Mouse (Mus musculus) neural tube, embryonic 15.5 days (tissue): ENCODE data around the gene Naa25. TPM values are rescaled to one million over a fixed set of nuclear protein-coding genes. Genes with fewer than 3 reads are reported as not detected.

ENCODE experiments used
- ATAC-seq: fragments of 200-750 bp; cut with Nextera tagmentation; 2 replicates; pipeline ENCODE4 v1.8.0; 2017; ENCODE audit warnings: mild to moderate bottlenecking, moderate TSS enrichment, moderate library complexity; ENCODE audit not compliant: low FRiP score
- H3K27ac ChIP-seq: fragments of 300-500 bp; sonication (generic); replicated peaks from 2 replicates; pipeline ENCODE4 v1.5.1; 2015; ENCODE audit warnings: mild to moderate bottlenecking, inconsistent platforms
- H3K27me3 ChIP-seq: fragments of 300-500 bp; sonication (generic); replicated peaks from 2 replicates; pipeline ENCODE4 v1.6.1; 2015; ENCODE audit warnings: inconsistent platforms
- H3K36me3 ChIP-seq: fragments of 300-500 bp; sonication (generic); 2 replicates; pipeline ENCODE4 v1.6.1; 2015; ENCODE audit warnings: inconsistent platforms
- H3K4me1 ChIP-seq: fragments of 300-500 bp; sonication (generic); 2 replicates; pipeline ENCODE4 v1.6.1; 2015; ENCODE audit warnings: inconsistent platforms
- H3K4me2 ChIP-seq: fragments of 300-500 bp; sonication (generic); 2 replicates; pipeline ENCODE4 v1.6.1; 2015; ENCODE audit warnings: inconsistent platforms, mild to moderate bottlenecking, moderate library complexity
- H3K4me3 ChIP-seq: fragments of 300-500 bp; sonication (generic); replicated peaks from 2 replicates; pipeline ENCODE4 v1.5.1; 2015; ENCODE audit warnings: mild to moderate bottlenecking, inconsistent platforms
- H3K9ac ChIP-seq: fragments of 300-500 bp; sonication (generic); replicated peaks from 2 replicates; pipeline ENCODE4 v1.6.1; 2015; ENCODE audit warnings: mild to moderate bottlenecking, inconsistent platforms
- H3K9me3 ChIP-seq: fragments of 300-500 bp; sonication (generic); replicated peaks from 2 replicates; pipeline ENCODE4 v1.6.1; 2016; ENCODE audit warnings: inconsistent platforms
- WGBS: fragments of 180-500 bp; shearing (Covaris S2); methylation state at CpG from one replicate; pipeline ENCODE4 v1.1.7; 2015; ENCODE audit warnings: mixed read lengths; 5-methylcytosine and 5-hydroxymethylcytosine counted together
- polyA plus RNA-seq: library from polyadenylated mRNA; unstranded; fragments of >200 nt; fragmentation: Nextera tagmentation; extraction: Ambion mirVana; gene quantifications from 2 replicates; pipeline ENCODE4 v1.2.1, GENCODE M21; 2015

The Naa25 gene
- polyA plus RNA-seq, 1 experiment from 2014 or later: 56.6 TPM

DNA sequence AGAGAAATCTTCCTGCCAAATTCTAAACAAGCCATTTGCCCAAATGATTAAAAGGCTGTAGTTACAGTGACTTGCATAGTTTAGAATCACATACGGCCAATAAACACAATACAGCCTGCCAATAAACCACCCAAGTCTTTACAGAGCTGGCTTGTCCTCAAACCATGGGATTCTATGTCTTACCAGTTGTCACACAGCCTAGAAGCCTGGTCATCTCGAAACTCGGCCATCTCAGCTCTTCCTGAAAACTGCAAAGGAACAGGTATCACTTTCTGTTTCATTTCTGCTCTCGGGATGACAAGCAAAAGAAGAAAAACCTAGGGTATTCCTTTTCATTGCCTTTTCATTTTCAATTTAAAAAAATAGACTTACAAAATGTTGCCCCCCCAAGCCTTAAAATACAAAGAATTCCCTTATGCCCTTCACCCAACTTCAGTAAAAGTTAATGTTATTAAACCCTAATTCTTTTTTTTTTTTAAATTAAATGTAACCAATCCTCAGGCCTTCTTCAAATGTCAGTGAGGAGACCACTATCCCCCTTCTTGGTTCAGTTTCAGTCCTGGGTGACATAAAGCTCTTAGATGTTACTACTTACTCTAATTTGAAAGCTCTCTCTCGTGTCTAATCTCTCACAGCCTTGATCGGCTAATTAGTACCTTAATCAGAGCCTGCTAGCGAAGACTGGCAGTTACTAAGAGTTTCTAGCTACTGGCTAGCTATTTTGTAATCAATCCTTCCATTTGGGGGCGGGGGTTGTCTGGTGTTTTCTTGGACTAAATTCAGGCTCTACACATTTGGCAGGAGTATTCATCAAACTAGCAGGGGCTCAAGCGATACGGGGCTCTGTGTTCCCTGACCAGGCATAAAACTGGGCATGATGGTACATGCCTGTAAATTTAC, 13.6 kb upstream of the Naa25 start:
- Histone ChIP-seq H3K27ac (peak overlapping the region; percentile 83), H3K4me1 (peaks cover 35% of the 10 kb centered on the region), H3K4me3 (peak overlapping the region; percentile 67), H3K9ac (peak overlapping the region; percentile 83), H3K36me3 (peaks cover 33% of the 10 kb centered on the region), H3K9me3 (no peaks in the 10 kb centered on the region), H3K4me2 (peak overlapping the region; percentile 69), H3K27me3 (no peaks in the 10 kb centered on the region)
- WGBS: 40% methylated on average over 10 of the region's 10 CpGs
- ATAC-seq: no peak

DNA sequence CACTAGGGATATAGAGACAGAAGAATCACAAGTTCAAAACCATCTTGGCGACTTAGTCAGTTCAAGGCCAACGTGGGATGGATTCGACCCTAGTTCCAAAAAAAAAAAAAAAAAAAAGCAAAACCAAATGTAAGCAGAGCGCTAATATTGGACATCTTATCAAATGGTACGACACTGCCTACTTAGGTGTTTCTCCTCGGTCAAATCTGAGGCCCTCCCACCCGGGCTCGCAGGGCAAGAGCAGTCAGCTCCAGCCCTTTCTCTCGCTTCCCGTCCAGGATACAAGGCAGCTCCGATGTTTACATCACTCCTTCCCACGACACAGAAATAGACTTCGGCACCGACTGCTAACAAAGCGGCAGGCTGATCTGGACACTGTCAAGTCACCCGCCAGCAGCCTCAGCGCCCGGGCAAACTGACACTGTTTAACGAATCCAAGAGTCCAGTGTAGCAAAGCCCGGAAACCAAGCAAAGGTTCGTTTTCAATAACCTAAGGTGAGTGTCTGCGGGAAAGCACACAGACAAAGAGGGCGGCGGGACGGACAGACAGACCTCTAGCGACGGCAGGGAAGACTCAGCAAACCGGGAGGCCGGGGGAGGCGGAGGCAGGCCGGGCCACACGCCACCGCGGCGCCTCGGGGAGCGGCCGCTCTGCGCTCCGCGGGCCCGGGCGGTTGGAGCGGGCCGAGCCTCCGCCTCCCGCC, 12.8 kb upstream of the Naa25 start:
- Histone ChIP-seq H3K4me3 (peak overlapping the region; percentile 67), H3K4me2 (peak overlapping the region; percentile 69), H3K4me1 (peaks cover 35% of the 10 kb centered on the region), H3K9me3 (no peaks in the 10 kb centered on the region), H3K27ac (peak overlapping the region; percentile 83), H3K27me3 (no peaks in the 10 kb centered on the region), H3K9ac (peak overlapping the region; percentile 83), H3K36me3 (peaks cover 25% of the 10 kb centered on the region)
- ATAC-seq: peak; percentile 71
- WGBS: 3% methylated on average over 42 of the region's 47 CpGs

DNA sequence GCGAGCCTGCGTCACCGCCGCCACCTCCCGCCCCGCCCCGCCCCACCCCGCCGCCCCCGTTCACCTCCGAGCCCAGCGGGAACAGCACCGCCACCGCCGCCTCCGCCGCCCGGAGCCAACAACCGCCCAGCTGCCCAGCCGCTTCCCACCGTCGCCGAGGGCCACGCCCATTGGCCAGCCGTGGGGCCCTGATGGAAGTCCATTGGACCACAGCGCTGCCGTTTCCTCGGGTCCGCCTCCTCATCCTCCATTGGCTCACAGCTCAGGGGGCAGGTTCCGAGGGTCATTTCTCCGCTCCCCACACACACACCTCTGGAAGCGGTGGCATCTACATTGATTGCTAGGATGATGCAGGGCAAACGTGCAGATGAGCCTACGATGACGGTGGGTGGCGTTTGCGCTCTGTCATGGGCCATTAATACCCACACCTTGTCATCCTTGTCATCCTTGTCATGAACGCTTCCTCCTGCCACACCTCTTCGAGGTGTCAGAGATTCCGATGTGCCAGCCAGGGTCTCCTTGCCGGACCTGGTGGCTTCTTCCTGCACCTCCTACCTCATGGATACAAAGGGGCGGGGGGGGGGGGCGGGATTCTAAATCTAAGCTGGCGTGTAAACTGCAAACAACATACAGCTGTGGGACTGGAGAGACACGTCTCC, 12.1 kb upstream of the Naa25 start, which contains the start of gene Trafd1:
Gene Trafd1 (minus strand): TSS at position 172 of the 659 bp plus-strand sequence.
- Histone ChIP-seq H3K4me3 (peak within 1 kb of the TSS; percentile 67), H3K4me2 (peak within 1 kb of the TSS; percentile 69), H3K27me3 (no peaks in the 10 kb centered on the region), H3K9me3 (no peaks in the 10 kb centered on the region), H3K9ac (peak within 1 kb of the TSS; percentile 83), H3K4me1 (peaks cover 35% of the 10 kb centered on the region), H3K36me3 (peaks cover 18% of the 10 kb centered on the region), H3K27ac (peak within 1 kb of the TSS; percentile 83)
- ATAC-seq: peak; percentile 95
- WGBS: 2% methylated on average over 29 of the region's 45 CpGs

DNA sequence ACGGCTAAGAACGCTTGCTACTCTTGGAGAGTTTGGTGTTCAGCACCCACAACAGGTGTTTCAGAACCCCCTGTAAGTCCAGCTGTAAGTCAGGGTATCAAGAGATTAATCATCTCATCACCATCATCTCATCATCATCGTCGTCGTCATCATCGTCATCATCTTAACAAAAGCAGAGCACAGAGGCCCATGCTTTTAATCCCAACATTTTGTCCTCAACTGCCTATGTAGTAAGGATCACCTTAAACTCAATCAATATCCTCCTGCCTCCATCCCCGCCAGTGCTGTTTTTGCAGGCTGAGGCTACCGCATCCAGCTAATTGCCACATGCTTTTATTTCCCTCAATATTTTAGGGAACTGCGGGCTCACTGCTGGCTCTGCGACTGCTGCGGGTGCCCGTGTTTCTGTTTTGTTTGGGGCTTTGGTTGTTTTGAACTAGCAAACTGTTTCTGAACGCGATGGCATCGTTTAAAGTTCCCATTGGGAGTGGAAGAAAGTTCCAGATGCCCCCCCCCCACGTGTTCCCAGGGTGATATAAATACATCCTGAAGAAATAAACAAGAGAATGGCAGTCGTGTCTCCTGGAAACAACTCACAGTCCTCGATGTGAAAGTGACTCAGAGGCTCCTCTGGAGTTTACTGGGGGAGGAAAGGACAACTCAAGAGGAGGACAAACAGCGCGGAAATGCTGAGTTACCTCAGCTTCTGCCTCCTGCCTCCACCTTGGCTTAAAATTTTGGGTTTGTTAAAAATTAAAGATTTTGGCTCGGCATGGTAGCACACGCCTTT, 11.4 kb upstream of the Naa25 start:
- H3K36me3 ChIP-seq: peaks cover 11% of the 10 kb centered on the region
- peak; percentile 9; the same call in 1 of the 2 replicates for ATAC-seq
- peak overlapping the region; percentile 69 for H3K4me2 ChIP-seq
- H3K4me3 ChIP-seq: peak overlapping the region; percentile 67
- H3K9me3 ChIP-seq: no peaks in the 10 kb centered on the region
- no peaks in the 10 kb centered on the region for H3K27me3 ChIP-seq
- peak overlapping the region; percentile 83 for H3K27ac ChIP-seq
- 34% methylated on average over 22 of the region's 22 CpGs for WGBS
- peak overlapping the region; percentile 83 for H3K9ac ChIP-seq
- H3K4me1 ChIP-seq: peaks cover 35% of the 10 kb centered on the region

DNA sequence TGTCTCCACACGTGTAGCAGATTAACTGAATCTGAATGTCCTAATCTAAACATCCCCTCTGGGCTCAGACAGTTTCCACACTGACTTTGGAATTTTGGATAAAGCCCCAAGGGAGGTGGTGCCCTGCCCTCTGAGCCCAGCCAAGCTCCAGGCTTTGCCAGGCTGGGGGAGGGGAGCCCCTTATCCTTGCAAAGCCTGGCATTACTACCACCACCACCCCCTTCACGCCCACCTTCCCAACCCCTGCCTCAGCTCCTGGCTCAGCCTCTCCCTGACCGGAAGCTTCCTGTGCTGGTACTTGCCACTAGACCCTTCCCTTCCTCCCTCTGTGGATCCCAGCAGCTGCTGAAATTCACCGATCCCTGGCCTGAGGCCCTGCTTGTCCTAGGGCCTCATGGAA, 10.6 kb upstream of the Naa25 start:
- 69% methylated on average over 4 of the region's 4 CpGs for WGBS
- H3K4me1 ChIP-seq: peaks cover 34% of the 10 kb centered on the region
- H3K27me3 ChIP-seq: no peaks in the 10 kb centered on the region
- no peaks in the 10 kb centered on the region for H3K9me3 ChIP-seq
- ATAC-seq: no peak
- H3K36me3 ChIP-seq: peaks cover 3% of the 10 kb centered on the region; the same call in 1 of the 2 replicates
- H3K27ac ChIP-seq: no peak overlapping the region
- no peak overlapping the region for H3K4me2 ChIP-seq
- H3K4me3 ChIP-seq: no peak overlapping the region
- no peak overlapping the region for H3K9ac ChIP-seq

DNA sequence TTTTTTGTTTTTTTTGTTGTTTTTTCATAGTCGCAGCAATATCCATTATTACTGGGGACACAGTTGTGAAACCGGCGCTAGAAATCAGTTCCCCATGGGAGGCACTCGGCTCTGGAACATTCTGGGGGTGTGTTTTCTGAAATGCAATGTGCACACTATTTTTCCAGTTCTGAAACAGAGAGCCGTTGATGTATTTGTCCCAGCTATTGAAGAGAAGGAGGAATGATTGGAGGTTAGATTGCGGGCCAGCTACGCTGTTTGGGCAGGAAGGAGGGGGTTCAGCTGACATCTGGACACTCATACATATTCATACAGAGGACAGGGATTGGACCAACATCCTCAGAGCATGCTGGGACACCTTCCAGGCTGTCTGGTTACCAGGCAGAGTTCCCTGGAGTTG, 8.6 kb upstream of the Naa25 start:
- Histone ChIP-seq H3K4me2 (no peak overlapping the region), H3K27ac (no peak overlapping the region), H3K27me3 (no peaks in the 10 kb centered on the region), H3K9me3 (no peaks in the 10 kb centered on the region), H3K36me3 (no peaks in the 10 kb centered on the region), H3K4me3 (no peak overlapping the region), H3K4me1 (peaks cover 14% of the 10 kb centered on the region), H3K9ac (no peak overlapping the region)
- no peak for ATAC-seq
- WGBS: 44% methylated on average over 7 of the region's 7 CpGs

GRCm38 (mm10) chr5:121389691-121390090, 8.0 kb upstream of the Naa25 start:
- ATAC-seq: no peak
- Histone ChIP-seq H3K4me1 (peaks cover 9% of the 10 kb centered on the region), H3K4me3 (no peak overlapping the region), H3K27me3 (no peaks in the 10 kb centered on the region), H3K9ac (no peak overlapping the region), H3K36me3 (no peaks in the 10 kb centered on the region), H3K27ac (no peak overlapping the region), H3K4me2 (no peak overlapping the region), H3K9me3 (no peaks in the 10 kb centered on the region)

GRCm38 (mm10) chr5:121392667-121393380, 4.9 kb upstream of the Naa25 start:
- H3K4me1 ChIP-seq: peaks cover 7% of the 10 kb centered on the region
- no peak overlapping the region for H3K27ac ChIP-seq
- ATAC-seq: no peak
- H3K4me3 ChIP-seq: no peak overlapping the region
- no peaks in the 10 kb centered on the region for H3K36me3 ChIP-seq
- no peaks in the 10 kb centered on the region for H3K27me3 ChIP-seq
- H3K9me3 ChIP-seq: no peaks in the 10 kb centered on the region
- H3K9ac ChIP-seq: no peak overlapping the region
- H3K4me2 ChIP-seq: no peak overlapping the region
- 59% methylated on average over 16 of the region's 16 CpGs for WGBS

- Histone ChIP-seq H3K4me3 (no peak overlapping the region), H3K4me1 (peaks cover 7% of the 10 kb centered on the region), H3K9ac (no peak overlapping the region), H3K4me2 (no peak overlapping the region), H3K27ac (no peak overlapping the region), H3K27me3 (no peaks in the 10 kb centered on the region), H3K36me3 (no peaks in the 10 kb centered on the region), H3K9me3 (no peaks in the 10 kb centered on the region)
- ATAC-seq: no peak
- WGBS: 78% methylated on average over 3 of the region's 3 CpGs
Measured at GRCm38 (mm10) chr5:121393402-121393801, 4.3 kb upstream of the Naa25 start.

- Histone ChIP-seq H3K27ac (no peak overlapping the region), H3K4me1 (peaks cover 24% of the 10 kb centered on the region), H3K9me3 (no peaks in the 10 kb centered on the region), H3K9ac (no peak overlapping the region), H3K27me3 (no peaks in the 10 kb centered on the region), H3K4me2 (no peak overlapping the region), H3K4me3 (no peak overlapping the region), H3K36me3 (no peaks in the 10 kb centered on the region)
- no peak for ATAC-seq
- 83% methylated on average over 5 of the region's 5 CpGs for WGBS
Measured at GRCm38 (mm10) chr5:121395621-121396020, 2.1 kb upstream of the Naa25 start.
